Mouse (Mus musculus) ES-E14 (cell line): ENCODE measurements around the gene Rnf41. TPM values are rescaled to one million over a fixed set of nuclear protein-coding genes. Genes with fewer than 3 reads are reported as not detected.

Experiments
- DNase-seq: peaks from one replicate; pipeline ENCODE4 v3.0.0-alpha.2; 2013; ENCODE audit warnings: low read depth, low spot score
- H3K27ac ChIP-seq: 2 replicates; pipeline ENCODE4 v1.5.1; 2012; ENCODE audit warnings: low read depth, mild to moderate bottlenecking, low read length, moderate library complexity, mixed read lengths; ENCODE audit not compliant: poor library complexity, insufficient read depth, severe bottlenecking
- H3K36me3 ChIP-seq: 2 replicates; pipeline ENCODE4 v1.6.1; 2012; ENCODE audit warnings: mild to moderate bottlenecking, low read length, moderate library complexity, mixed read lengths; ENCODE audit not compliant: control insufficient read depth, poor library complexity, insufficient read depth, severe bottlenecking
- H3K4me1 ChIP-seq, 2 experiments: fragments of 150-350 bp in 1 of 2; sonication (generic) in 1 of 2; 2 replicates each; pipeline ENCODE4 v1.6.1; 2012; ENCODE audit warnings: low read length in 2 of 2, mild to moderate bottlenecking in 1 of 2, mixed read lengths in 1 of 2; ENCODE audit not compliant: control insufficient read depth in 2 of 2, insufficient read depth in 2 of 2, poor library complexity in 1 of 2
- H3K4me3 ChIP-seq, 2 experiments: fragments of 150-350 bp in 1 of 2; sonication (generic) in 1 of 2; 2 replicates each; pipeline ENCODE4 v1.5.1; 2012; ENCODE audit warnings: low read length in 2 of 2, low read depth in 1 of 2, mild to moderate bottlenecking in 1 of 2, mixed read lengths in 1 of 2; ENCODE audit not compliant: insufficient read depth in 1 of 2, poor library complexity in 1 of 2, severe bottlenecking in 1 of 2
- H3K9ac ChIP-seq: 2 replicates; pipeline ENCODE4 v1.6.1; 2012; ENCODE audit warnings: low read depth, mild to moderate bottlenecking, low read length, mixed read lengths; ENCODE audit not compliant: poor library complexity, insufficient read depth, severe bottlenecking
- H3K9me3 ChIP-seq: fragments of 150-350 bp; sonication (generic); 2 replicates; pipeline ENCODE4 v1.6.1; 2012; ENCODE audit warnings: low read depth, mild to moderate bottlenecking, low read length; ENCODE audit not compliant: control insufficient read depth, insufficient read depth
- CHD2 ChIP-seq: IDR thresholded peaks from 2 replicates; pipeline ENCODE4 v1.6.1; 2014; ENCODE audit warnings: mild to moderate bottlenecking, low read depth, low read length, inconsistent platforms
- HCFC1 ChIP-seq: IDR thresholded peaks from 2 replicates; pipeline ENCODE4 v1.6.1; 2012; ENCODE audit warnings: low read length, inconsistent platforms, borderline replicate concordance; ENCODE audit not compliant: insufficient read depth
- MAFK ChIP-seq: IDR thresholded peaks from 2 replicates; pipeline ENCODE4 v1.6.1; 2014; ENCODE audit warnings: mild to moderate bottlenecking, low read depth, low read length, inconsistent platforms; ENCODE audit not compliant: insufficient read depth
- ZC3H11A ChIP-seq: IDR thresholded peaks from 2 replicates; pipeline ENCODE4 v1.6.1; 2012; ENCODE audit warnings: low read depth, mild to moderate bottlenecking, inconsistent platforms, low read length, borderline replicate concordance
- ZNF384 ChIP-seq: IDR thresholded peaks from 2 replicates; pipeline ENCODE4 v1.6.1; 2012; ENCODE audit warnings: low read depth, low read length, inconsistent platforms
- in situ Hi-C, 2 experiments: fragments of 600-800 bp; cut with MboI; formaldehyde crosslinking; loops; one replicate each; pipeline ENCODE4 v1.15.1; 2025; ENCODE audit warnings: low sequenced_read_pairs in 2 of 2, inconsistent platforms in 1 of 2; ENCODE audit not compliant: unreplicated experiment in 2 of 2
- total RNA-seq: library from RNA; depleted of rRNA; stranded (reverse); fragments of 300-350 nt; gene quantifications from 2 replicates; pipeline ENCODE4 v1.2.3, GENCODE M21; 2012

Gene Rnf41
- total RNA-seq, 1 experiment: 41.3 TPM

DNA sequence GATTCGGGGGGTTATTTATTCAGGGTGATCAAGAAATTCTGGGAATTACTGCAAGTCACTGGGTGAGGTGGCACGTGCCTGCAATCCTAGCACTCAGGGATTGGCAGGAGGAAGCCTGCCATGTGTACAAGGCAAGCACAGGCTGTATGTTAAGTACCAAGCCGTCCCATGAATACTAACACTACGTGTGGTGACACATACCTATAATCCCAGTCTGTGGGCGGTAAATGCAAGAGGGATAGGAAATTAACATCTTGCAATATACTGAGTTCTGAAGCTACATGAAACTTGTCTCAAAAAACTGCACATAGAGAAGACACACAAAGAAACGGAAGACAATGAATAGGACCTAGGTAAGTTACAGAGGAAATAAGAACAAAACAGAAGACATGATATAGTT, 39.6 kb downstream of the Rnf41 start:
- TF ChIP-seq ZC3H11A (no peak), CHD2 (no peak), MAFK (no peak), HCFC1 (no peak), ZNF384 (no peak)
- Histone ChIP-seq H3K9ac (no peak overlapping the region), H3K4me3 (no peak overlapping the region), H3K27ac (no peak overlapping the region), H3K4me1 (peaks cover 0 to 7% of the 10 kb centered on the region in 2 experiments; a peak in 1 of 4 replicates), H3K9me3 (no peaks in the 10 kb centered on the region), H3K36me3 (no peaks in the 10 kb centered on the region)
- no peak for DNase-seq
- in situ Hi-C loops: no loop called here

DNA sequence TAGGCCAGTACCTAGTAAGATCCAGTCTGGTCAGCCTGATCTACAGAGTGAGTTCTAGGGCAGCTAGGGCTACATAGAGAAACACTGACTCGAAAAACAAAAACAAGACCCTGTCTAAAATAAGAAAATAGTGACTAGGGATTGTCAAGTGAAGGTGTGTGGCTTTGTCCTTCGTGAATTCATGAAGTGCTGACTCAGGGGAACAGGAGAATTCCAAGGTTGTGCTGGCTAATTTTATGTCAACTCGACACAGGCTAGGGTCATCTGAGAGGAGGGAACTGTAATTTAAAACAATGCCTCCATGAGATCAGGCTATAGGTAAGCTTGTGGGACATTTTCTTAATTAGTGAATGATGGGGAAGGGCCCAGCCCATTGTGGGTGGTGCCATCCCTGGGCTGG, 43.0 kb downstream of the Rnf41 start:
- Histone ChIP-seq H3K27ac (no peak overlapping the region), H3K9me3 (no peaks in the 10 kb centered on the region), H3K9ac (no peak overlapping the region), H3K36me3 (no peaks in the 10 kb centered on the region), H3K4me3 (no peak overlapping the region), H3K4me1 (peaks cover 0 to 7% of the 10 kb centered on the region in 2 experiments; a peak in 1 of 4 replicates)
- no peak for DNase-seq
- in situ Hi-C loops: no loop called here
- TF ChIP-seq MAFK (peak; percentile 82), ZNF384 (no peak)

DNA sequence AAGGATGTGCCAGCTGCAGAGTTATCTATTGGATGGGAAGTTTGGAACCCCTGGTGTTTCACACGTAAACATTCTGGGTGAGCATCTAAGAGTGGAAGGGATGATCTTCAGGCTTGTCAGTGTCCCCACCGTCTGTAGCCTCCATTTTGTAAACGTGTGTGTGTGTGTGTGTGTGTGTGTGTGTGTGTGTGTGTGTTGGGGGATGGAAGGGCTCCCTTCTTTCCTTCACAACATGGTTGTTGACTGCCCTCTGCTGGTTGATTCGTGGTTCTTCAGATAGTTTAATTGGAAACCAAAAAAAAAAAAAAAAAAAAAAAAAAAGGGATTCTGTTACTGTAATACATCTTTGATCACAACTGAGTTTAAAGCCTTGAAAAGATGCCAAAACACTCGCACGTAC, 43.8 kb downstream of the Rnf41 start:
- H3K36me3 ChIP-seq: no peaks in the 10 kb centered on the region
- in situ Hi-C loops: no loop called here
- peaks cover 0 to 9% of the 10 kb centered on the region in 2 experiments; a peak in 2 of 4 replicates for H3K4me1 ChIP-seq
- DNase-seq: peak; percentile 73
- no peaks in the 10 kb centered on the region for H3K9me3 ChIP-seq
- no peak overlapping the region for H3K27ac ChIP-seq
- peak overlapping the region; percentile 39; the same call in 1 of the 2 replicates for H3K9ac ChIP-seq
- TF ChIP-seq ZC3H11A (peak; percentile 64; the same call in 1 of the 2 replicates), HCFC1 (no peak), ZNF384 (peak; percentile 99)
- no peak overlapping the region; a peak in 1 of 4 replicates for H3K4me3 ChIP-seq

DNA sequence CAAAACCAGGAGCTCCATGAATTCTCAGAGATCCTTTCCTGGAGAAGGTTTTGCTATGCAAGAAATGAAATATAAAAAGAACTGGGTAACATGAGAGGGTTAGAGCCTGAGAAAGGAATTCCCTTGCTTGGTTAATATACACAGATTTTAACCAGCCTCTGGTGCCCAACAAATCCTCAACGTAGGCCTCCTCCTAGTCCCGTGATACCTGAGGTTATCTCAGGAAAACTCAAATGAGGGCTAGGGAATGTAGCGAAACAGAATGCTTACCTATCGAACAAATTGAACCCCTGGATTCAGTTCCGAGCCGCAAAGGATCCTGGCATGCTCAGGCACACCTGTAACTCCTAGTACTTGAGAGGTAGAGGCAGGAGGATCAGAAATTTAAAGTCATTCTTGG, 46.2 kb downstream of the Rnf41 start:
- in situ Hi-C loops: no loop called here
- no peaks in the 10 kb centered on the region for H3K9me3 ChIP-seq
- no peak overlapping the region for H3K9ac ChIP-seq
- H3K4me1 ChIP-seq: peaks cover 2 to 9% of the 10 kb centered on the region in 2 experiments; a peak in 2 of 4 replicates
- no peak overlapping the region for H3K27ac ChIP-seq
- no peak overlapping the region for H3K4me3 ChIP-seq
- DNase-seq: no peak
- H3K36me3 ChIP-seq: no peaks in the 10 kb centered on the region
- TF ChIP-seq ZNF384 (no peak), ZC3H11A (no peak), MAFK (no peak), HCFC1 (no peak), CHD2 (no peak)

DNA sequence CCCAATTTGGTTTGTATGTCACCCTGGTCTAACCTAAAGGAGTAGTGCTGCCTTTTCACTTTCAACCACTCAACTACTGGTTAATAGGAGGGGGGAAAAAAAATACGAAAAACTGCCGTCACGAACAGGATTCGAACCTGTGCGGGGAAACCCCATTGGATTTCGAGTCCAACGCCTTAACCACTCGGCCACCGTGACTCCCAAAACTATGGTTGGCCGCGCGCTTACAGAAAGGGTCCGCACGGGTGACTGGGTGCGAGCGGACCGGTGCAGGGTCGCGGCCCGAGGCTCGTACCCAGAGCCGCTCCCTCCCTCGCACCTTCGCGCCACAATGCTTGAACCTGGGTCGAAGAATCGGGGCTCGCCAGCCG, 46.9 kb downstream of the Rnf41 start:
- DNase-seq: peak; percentile 81
- Histone ChIP-seq H3K9me3 (no peaks in the 10 kb centered on the region), H3K9ac (peak overlapping the region; percentile 96), H3K4me1 (peaks cover 2 to 9% of the 10 kb centered on the region in 2 experiments; a peak in 2 of 4 replicates), H3K4me3 (peak overlapping the region; percentile 82 to 99), H3K27ac (peak overlapping the region; percentile 52; the same call in 1 of the 2 replicates), H3K36me3 (no peaks in the 10 kb centered on the region)
- in situ Hi-C loops: no loop called here
- no peak for TF ChIP-seq ZC3H11A
- TF ChIP-seq HCFC1: 0 out of 2 replicates have a peak, but pooled peaks have one; percentile 70
- TF ChIP-seq MAFK: peak; percentile 91
- peak; percentile 83 for TF ChIP-seq ZNF384
- no peak for TF ChIP-seq CHD2
